Mouse (Mus musculus) spleen, adult 2 months (tissue): ENCODE results near the gene Gm10053.

Experiments used
- CTCF ChIP-seq: fragments of 200-500 bp; IDR thresholded peaks from 2 replicates; pipeline ENCODE4 v1.5.1; 2011; ENCODE audit warnings: mild to moderate bottlenecking, inconsistent platforms; ENCODE audit not compliant: insufficient read depth, insufficient read length, insufficient replicate concordance; ENCODE audit errors: extremely low read depth
- POLR2A ChIP-seq: fragments of 200-500 bp; IDR thresholded peaks from 2 replicates; pipeline ENCODE4 v1.6.1; 2011; ENCODE audit warnings: low read depth, low read length, inconsistent platforms

DNA sequence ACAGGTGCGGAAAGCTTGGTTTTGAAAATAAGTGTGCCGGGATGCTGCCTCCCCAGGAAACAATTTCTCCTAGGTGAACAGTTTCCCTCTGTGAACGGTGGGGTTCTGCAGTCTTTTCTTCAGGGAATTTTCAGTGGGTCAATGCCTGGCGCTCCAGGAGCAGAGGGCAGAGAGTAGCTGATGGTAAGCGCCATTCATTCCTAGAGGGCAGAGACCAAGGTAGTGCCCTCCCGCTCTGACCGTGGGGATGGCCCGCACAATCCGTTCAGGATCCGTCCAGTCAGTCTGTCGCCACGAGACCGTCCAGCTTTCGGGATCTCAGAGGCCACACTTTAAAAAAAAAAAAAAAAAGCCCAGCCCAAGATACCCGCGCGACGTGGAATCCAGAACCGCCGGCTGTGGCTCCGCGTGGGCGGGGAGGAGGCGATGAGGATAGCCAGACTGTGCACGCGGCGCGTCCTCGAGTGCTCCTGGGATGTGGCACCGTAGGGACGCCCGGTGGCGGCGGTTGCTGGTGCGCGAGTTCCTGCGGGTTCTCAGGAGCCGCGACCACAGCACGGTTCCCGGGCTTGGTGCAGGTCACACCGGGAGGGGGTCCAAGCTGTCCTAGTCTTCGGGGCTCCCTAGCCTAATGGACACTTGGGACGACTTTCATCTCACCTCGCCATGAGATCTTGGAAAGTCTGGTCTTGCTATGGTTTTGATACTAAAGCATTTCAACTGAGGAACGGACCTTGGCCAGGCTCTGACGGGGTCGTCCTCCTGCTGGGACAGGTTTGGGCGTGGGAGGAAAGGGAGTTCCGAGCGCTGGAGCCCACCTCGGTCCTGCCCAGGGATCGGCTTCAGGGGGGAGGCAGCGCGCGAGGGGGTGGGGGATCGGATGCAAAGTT lies 21.8 kb downstream of the Gm10053 start:
- no peak for TF ChIP-seq CTCF
- no peak for TF ChIP-seq POLR2A
